Mouse (Mus musculus) Muller cell, postnatal 12 days (primary cell): ENCODE measurements at regions not wholly inside any gene's neighbourhood (a gene's known extent, or its start where the extent isn't known, plus 50 kb on each side); places are given as distances from the start of the nearest gene placed in this dataset.

Source experiments
- DNase-seq: peaks from one replicate; pipeline ENCODE4 v3.0.0-alpha.2; 2015; ENCODE audit errors: inconsistent ontology term

- no peak for DNase-seq
Measured at GRCm38 (mm10) chr10:43712657-43713056, 134.6 kb downstream of the Cd24a start.

GRCm38 (mm10) chr10:43718768-43719167 is 140.7 kb downstream of the Cd24a start:
- DNase-seq, result no peak

DNA sequence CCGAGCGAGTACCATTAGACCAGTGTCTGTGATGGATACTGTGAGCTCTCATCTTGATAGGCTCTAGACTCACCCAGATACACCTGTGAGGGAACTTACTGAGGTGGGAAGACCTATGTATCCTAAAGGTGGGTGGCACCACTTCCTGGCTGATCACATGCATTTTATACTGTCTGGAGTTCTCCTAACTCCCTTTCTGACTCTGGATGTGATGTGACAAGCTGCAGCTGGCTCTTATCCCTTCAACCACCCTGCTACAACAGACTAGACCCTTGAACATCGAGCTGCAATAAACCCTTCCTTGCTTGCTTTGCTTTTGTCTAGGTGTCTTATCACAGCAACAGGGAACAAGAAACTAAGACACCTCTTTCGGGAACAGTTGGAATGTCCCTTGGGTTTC is 143.3 kb downstream of the Cd24a start:
- no peak for DNase-seq

DNA sequence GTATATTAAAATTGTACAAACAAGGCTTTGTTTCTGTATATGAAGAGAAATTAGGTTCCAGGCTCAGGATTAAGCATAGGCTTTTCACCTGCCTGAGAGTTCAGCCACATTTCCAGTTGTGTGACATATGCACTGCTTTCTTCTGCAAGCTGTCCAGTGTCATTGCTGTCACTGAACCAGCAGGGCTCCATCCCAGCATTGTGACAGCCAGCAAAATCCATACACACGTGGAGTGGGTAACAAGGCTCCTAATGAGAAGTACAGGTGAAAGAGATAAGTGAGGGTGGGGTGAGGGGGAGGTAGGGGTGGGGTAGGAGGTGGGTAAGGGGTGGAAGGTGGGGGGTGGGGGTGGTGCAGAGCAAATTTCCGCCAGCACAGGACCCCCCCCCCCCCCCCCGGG is 144.1 kb downstream of the Cd24a start:
- DNase-seq, result no peak

- peak; percentile 50 for DNase-seq
Measured at GRCm38 (mm10) chr10:43722711-43723614, 144.9 kb downstream of the Cd24a start.

GRCm38 (mm10) chr10:43723615-43723937 is 145.5 kb downstream of the Cd24a start:
- DNase-seq, result no peak

DNA sequence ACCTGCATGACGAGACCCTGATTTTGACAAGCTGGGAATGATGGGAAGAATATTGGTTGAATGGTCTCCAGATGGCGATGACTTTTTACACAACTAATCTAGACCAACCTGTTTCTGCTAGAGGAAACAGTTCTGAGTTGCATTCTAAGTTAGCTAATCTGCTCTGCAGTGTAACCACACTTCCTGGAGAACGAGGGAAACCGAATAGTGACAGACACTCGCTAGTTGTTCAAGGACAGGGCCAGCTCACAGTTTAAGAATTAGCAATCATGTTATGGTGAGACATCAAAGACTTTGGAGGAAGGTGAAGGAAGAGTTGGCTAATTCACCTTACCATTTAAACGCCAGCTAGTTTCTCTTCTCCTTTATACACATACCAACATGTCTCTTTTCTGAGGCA is 149.7 kb downstream of the Cd24a start:
- DNase-seq, result no peak

- DNase-seq, result peak; percentile 20
Measured at GRCm38 (mm10) chr10:43729184-43729583, 151.1 kb downstream of the Cd24a start.

- no peak for DNase-seq
Measured at GRCm38 (mm10) chr10:43733618-43734415, 155.7 kb downstream of the Cd24a start.

DNA sequence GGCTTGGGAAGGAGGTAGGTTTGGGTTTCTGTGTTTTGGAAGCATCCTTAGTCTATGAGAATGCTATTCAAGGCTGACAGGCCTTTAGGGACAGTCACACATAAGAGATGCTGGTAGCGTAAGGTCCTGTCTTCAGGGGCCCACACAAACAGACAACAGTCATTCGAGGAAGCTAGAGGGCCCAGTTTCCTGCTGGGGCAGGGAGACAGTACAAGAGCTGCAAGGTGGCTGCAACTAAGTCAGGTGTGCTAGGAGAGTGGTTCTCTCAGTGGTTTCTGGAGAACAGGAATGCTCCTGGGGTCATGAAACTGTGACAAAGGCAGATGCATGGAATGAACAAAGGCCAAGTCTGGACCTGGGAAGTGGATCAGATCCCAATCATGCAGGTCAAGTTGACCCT is 161.1 kb downstream of the Cd24a start:
- no peak for DNase-seq

DNA sequence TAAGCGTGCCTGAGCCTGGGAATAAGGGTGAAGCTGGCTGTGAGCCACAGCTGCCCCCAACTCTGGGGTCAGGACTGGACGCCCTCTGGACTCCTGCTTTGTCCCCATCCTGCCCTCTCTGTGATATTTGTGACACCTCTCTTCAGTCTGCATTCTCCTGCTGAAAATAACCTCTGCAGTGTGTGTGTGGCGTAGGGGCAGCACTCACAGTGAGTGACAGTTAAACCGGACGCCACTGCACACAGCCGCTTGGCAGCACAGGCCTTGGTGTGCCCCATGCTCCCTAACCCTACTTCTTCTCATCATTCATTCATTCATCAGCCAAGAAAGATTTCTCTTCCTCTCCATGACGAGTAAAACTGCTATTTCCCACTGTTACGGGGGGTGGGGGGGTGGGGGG is 161.6 kb downstream of the Cd24a start:
- DNase-seq, result no peak

DNA sequence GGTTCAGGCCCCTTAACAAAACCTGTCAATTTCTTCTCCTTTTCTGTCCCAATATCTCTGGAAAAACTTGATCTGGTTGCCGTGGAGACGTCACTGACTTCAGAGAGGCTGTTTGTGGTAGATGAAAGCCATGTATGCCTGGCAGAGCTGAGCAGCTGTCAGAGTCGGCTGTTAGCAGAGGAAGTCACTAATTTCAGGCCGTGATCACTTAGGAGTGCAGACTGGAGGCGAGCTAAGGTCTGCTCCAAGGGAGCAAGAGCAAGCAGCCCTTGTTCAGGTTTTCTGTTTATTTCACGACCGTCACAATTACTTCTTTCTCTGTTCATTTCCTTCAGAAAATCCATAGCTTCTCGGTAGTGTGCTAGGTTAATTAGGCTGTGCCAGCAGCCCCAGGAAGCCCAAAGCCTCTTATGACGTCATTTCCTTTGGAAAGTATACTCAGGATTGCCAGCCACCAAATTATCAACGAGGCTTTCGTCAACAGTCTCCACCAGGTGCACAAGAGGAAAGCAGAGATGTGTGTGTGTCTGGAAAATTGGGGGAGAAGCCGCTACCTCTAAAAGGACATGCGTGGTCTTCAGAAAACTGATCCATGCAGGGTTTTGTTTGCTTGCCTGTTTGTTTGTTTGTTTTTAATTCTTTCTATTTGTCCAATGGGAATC is 161.2 kb downstream of the Qrsl1 start:
- peak; percentile 24 for DNase-seq

DNA sequence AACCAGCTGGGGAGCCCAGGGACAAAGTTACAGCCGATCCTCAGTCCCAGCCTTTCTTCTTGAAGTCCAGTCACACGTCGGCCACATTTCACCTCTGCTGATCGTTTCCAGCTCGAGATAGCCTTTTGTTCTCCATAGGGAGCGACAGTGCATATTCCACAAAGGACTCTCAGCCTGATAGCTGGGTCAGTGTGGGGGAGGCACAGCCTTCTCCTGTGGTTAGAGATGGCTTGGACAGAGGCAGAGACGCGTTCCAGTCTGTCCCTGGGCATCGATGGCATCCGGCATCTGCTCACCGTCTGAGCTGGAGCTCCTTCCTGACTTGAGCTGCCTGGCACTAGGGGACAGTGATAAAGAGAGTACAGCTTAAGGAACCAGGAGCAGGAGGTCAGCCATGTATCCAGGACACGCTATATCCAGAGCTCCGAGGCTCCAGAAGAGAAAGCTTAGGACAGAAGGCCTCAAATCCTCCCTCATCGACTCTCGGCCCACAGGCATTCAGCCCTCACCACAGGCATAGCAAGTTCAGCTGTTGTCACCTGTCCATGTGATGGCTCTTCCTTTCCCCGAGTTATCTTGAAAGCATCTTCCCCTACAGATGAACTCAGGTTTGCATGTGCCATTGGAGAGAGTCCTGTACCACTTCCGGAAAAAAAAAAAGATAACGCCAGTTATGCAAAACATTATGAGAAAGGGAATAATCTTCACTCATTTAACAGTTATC is 160.0 kb downstream of the Qrsl1 start:
- DNase-seq, result no peak

DNA sequence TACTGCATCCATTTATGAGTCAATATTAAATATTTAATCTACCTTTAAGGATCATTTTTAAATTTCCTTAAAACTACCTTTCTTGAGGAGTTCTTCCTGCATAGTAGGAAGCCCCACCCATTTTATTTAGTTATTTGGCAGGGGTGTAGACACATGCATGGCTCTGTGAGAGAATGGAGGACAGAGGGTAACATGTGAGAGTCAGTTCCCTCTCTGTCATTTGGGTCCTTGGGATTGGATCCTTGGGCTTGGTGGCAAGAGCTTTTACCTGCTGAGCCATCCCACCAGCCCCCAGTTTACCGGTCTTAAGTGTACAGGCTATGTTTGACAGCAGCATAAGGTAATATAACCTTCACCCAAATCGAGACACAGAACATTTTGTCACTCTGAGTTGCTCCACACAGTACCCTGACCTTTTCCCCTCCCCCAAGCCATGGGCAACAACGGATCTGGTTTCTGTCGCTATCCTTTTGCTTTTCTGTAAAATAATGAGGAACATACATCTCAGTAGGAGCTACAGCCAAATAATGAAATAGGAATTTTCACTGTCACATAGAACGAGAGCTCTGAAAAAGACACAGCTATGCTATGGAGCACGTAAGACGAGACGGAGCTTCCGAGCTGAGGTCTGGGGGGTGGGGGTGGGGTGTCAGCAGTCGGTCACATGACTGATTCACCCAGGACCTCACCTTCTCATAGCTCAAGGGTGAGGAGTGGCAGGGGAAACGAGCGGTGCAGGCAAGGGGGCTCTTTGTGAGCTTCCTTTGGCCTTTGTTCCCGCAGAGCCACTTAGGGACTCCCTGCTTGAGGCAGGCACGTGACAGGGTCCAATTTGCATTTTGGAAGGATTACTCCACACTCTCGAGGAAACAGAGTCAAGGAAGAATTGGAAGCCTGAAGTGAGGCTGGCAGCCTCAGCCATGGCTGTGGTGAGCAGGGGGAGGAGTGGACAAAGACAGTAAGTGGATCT is 159.2 kb downstream of the Qrsl1 start:
- no peak for DNase-seq

DNA sequence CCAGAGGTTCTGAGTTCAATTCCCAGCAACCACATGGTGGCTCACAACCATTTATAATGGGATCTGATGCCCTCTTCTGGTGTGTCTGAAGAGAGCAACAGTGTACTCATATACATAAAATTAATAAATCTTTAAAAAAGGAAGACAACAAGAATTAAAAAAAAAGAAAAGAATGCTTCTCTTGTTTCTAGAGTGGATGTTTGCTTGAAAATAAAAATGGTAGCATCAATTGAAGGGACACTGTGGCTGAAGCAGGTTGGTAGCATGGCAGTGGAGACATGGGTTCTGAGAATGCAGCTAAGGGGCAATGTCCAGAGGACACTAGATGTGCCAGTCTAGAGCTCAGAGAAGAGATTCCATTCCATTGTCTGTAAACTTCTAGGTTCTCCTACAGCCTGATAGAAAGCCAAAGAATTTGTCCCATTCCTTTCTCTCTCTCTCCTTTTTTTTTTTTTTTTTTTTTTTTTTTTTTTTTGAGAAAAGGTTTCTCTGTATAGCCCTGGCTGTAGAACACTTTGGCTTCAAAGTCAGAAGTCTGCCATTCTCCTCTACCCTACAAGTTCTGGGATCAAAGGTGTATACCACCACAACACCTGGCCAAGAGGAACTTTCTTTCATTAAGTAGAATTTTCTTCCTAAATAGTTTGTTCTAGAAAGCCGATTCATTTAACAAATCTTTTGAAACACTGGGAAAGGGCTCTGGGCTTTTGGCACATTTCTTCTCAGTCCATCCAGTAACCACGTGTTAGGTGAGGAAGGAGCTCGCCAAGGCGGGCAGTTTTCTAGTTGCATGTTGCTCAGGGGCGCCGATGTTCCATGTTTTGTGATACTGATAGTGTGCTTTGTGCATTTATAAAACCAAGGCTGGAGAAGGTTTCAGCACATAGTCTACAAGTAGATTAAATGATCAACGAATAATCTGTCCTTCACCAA is 158.1 kb downstream of the Qrsl1 start:
- no peak for DNase-seq

GRCm38 (mm10) chr10:43745931-43746630 is 155.5 kb downstream of the Qrsl1 start:
- DNase-seq, result no peak

DNA sequence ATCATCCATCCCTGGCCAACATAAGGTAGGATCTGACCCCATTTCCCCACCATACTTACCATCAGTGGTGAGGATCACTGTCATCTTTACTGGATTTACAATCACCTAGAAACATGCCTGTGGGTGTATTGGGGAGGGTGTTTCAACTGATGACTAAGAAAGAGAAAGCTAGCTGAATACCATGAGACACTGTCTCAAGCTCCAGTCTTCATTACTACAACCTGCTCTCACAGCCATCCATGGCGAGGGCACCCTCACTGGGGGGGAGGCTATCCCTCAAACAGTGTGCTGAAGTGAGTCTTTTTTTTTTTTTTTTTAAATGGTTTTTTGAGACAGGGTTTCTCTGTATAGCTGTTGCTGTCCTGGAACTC is 154.9 kb downstream of the Qrsl1 start:
- no peak for DNase-seq

- no peak for DNase-seq
Measured at GRCm38 (mm10) chr10:43747541-43747940, 154.0 kb downstream of the Qrsl1 start.

- no peak for DNase-seq
Measured at GRCm38 (mm10) chr10:43748300-43748699, 153.2 kb downstream of the Qrsl1 start.
